Mouse (Mus musculus) intestine, embryonic 16.5 days (tissue): ENCODE measurements around the gene Mctp1. TPM values are rescaled to one million over a fixed set of nuclear protein-coding genes. Genes with fewer than 3 reads are reported as not detected.
"Not testable (repeated sequence)": the region's sequence is repeated elsewhere in the genome, so short reads cannot be mapped to it uniquely, and the experiment has no call there.

Experiments
- ATAC-seq: fragments of 200-750 bp; cut with Nextera tagmentation; 2 replicates; pipeline ENCODE4 v1.8.0; 2017; ENCODE audit warnings: moderate TSS enrichment, moderate library complexity
- H3K27ac ChIP-seq: fragments of 300-500 bp; sonication (generic); 2 replicates; pipeline ENCODE4 v1.5.1; 2014; ENCODE audit warnings: mild to moderate bottlenecking, low read length
- H3K27me3 ChIP-seq: fragments of 300-500 bp; sonication (generic); replicated peaks from 2 replicates; pipeline ENCODE4 v1.6.1; 2014; ENCODE audit warnings: low read length, control low read depth, mixed read lengths; ENCODE audit not compliant: control insufficient read depth, insufficient read depth
- H3K36me3 ChIP-seq: fragments of 300-500 bp; sonication (generic); 2 replicates; pipeline ENCODE4 v1.6.1; 2014; ENCODE audit warnings: low read length, control low read depth; ENCODE audit not compliant: control insufficient read depth, insufficient read depth
- H3K4me1 ChIP-seq: fragments of 300-500 bp; sonication (generic); 2 replicates; pipeline ENCODE4 v1.6.1; 2014; ENCODE audit warnings: low read length, control low read depth, mixed read lengths; ENCODE audit not compliant: control insufficient read depth, insufficient read depth
- H3K4me2 ChIP-seq: fragments of 300-500 bp; sonication (generic); 2 replicates; pipeline ENCODE4 v1.6.1; 2014; ENCODE audit warnings: low read depth, low read length, control low read depth
- H3K4me3 ChIP-seq: fragments of 300-500 bp; sonication (generic); 2 replicates; pipeline ENCODE4 v1.5.1; 2014; ENCODE audit warnings: mild to moderate bottlenecking, low read length
- H3K9ac ChIP-seq: fragments of 300-500 bp; sonication (generic); 2 replicates; pipeline ENCODE4 v1.6.1; 2014; ENCODE audit warnings: low read depth, low read length
- H3K9me3 ChIP-seq: fragments of 300-500 bp; sonication (generic); 2 replicates; pipeline ENCODE4 v1.6.1; 2016; ENCODE audit warnings: low read length, control low read depth; ENCODE audit not compliant: control insufficient read depth
- WGBS: fragments of 180-500 bp; shearing (Covaris S2); extraction: QIAGEN DNeasy Blood & Tissue Kit; methylation state at CpG from one replicate; pipeline ENCODE4 v1.1.7; 2014; 5-methylcytosine and 5-hydroxymethylcytosine counted together
- polyA plus RNA-seq: library from polyadenylated mRNA; unstranded; fragments of >200 nt; fragmentation: Nextera tagmentation; extraction: Ambion mirVana; gene quantifications from 2 replicates; pipeline ENCODE4 v1.2.1, GENCODE M21; 2015

Gene Mctp1
- polyA plus RNA-seq, 1 experiment from 2014 or later = 0.33 TPM

GRCm38 (mm10) chr13:76438765-76439164, 54.4 kb downstream of the Mctp1 start:
- H3K9me3 ChIP-seq = no peaks in the 10 kb centered on the region

GRCm38 (mm10) chr13:76446059-76446458, 61.7 kb downstream of the Mctp1 start:
- H3K4me2 ChIP-seq = no peak overlapping the region
- no peak overlapping the region for H3K27ac ChIP-seq
- H3K27me3 ChIP-seq = no peaks in the 10 kb centered on the region
- H3K9ac ChIP-seq = no peak overlapping the region
- H3K9me3 ChIP-seq = no peaks in the 10 kb centered on the region
- H3K36me3 ChIP-seq = no peaks in the 10 kb centered on the region
- 89% methylated on average over 1 of the region's 1 CpGs for WGBS
- no peak for ATAC-seq
- H3K4me3 ChIP-seq = no peak overlapping the region
- H3K4me1 ChIP-seq = no peaks in the 10 kb centered on the region

More at GRCm38 (mm10) chr13:76438765-76439164, 54.4 kb downstream of the Mctp1 start:
- Histone ChIP-seq H3K9ac (no peak overlapping the region), H3K27ac (no peak overlapping the region), H3K36me3 (no peaks in the 10 kb centered on the region), H3K27me3 (no peaks in the 10 kb centered on the region), H3K4me1 (no peaks in the 10 kb centered on the region), H3K4me3 (no peak overlapping the region), H3K4me2 (no peak overlapping the region)
- ATAC-seq = no peak
- WGBS = 91% methylated on average over 1 of the region's 1 CpGs

- ATAC-seq = no peak
- no peak overlapping the region for H3K4me2 ChIP-seq
- WGBS = 85% methylated on average over 1 of the region's 1 CpGs
- H3K9me3 ChIP-seq = no peaks in the 10 kb centered on the region
- H3K27me3 ChIP-seq = no peaks in the 10 kb centered on the region
- no peak overlapping the region for H3K27ac ChIP-seq
- no peaks in the 10 kb centered on the region for H3K4me1 ChIP-seq
- H3K36me3 ChIP-seq = no peaks in the 10 kb centered on the region
- H3K4me3 ChIP-seq = no peak overlapping the region
- no peak overlapping the region for H3K9ac ChIP-seq
These were observed 63.2 kb downstream of the Mctp1 start for GRCm38 (mm10) chr13:76447528-76447927.

- not testable (repeated sequence) for H3K27me3 ChIP-seq, H3K4me2 ChIP-seq, H3K4me1 ChIP-seq, H3K27ac ChIP-seq, H3K36me3 ChIP-seq, H3K9me3 ChIP-seq, ATAC-seq, H3K9ac ChIP-seq, H3K4me3 ChIP-seq
- WGBS = 61% methylated on average over 3 of the region's 3 CpGs
These were observed 67.2 kb downstream of the Mctp1 start for GRCm38 (mm10) chr13:76451526-76451925.

- Histone ChIP-seq H3K9me3 (no peaks in the 10 kb centered on the region), H3K27me3 (no peaks in the 10 kb centered on the region), H3K36me3 (no peaks in the 10 kb centered on the region), H3K4me3 (no peak overlapping the region), H3K9ac (no peak overlapping the region), H3K4me2 (no peak overlapping the region), H3K27ac (no peak overlapping the region), H3K4me1 (no peaks in the 10 kb centered on the region)
- no peak for ATAC-seq
These were observed 97.3 kb downstream of the Mctp1 start for GRCm38 (mm10) chr13:76481601-76482000.

- Histone ChIP-seq H3K27ac (no peak overlapping the region), H3K27me3 (no peaks in the 10 kb centered on the region), H3K9ac (no peak overlapping the region), H3K4me1 (no peaks in the 10 kb centered on the region), H3K4me2 (no peak overlapping the region), H3K9me3 (no peaks in the 10 kb centered on the region), H3K36me3 (no peaks in the 10 kb centered on the region), H3K4me3 (no peak overlapping the region)
- no peak for ATAC-seq
- 81% methylated on average over 2 of the region's 2 CpGs for WGBS
These were observed 98.7 kb downstream of the Mctp1 start for GRCm38 (mm10) chr13:76482998-76483397.

- no peaks in the 10 kb centered on the region for H3K27me3 ChIP-seq
- peak; percentile 88 for ATAC-seq
- WGBS = 11% methylated on average over 2 of the region's 2 CpGs
- no peak overlapping the region for H3K9ac ChIP-seq
- H3K27ac ChIP-seq = no peak overlapping the region
- H3K4me3 ChIP-seq = no peak overlapping the region
- H3K4me1 ChIP-seq = no peaks in the 10 kb centered on the region
- no peaks in the 10 kb centered on the region for H3K36me3 ChIP-seq
- H3K9me3 ChIP-seq = no peaks in the 10 kb centered on the region
- no peak overlapping the region for H3K4me2 ChIP-seq
These were observed 99.9 kb downstream of the Mctp1 start for GRCm38 (mm10) chr13:76484086-76484709.

GRCm38 (mm10) chr13:76515896-76516295, 131.6 kb downstream of the Mctp1 start:
- Histone ChIP-seq H3K4me2 (no peak overlapping the region), H3K36me3 (no peaks in the 10 kb centered on the region), H3K4me1 (no peaks in the 10 kb centered on the region), H3K9me3 (no peaks in the 10 kb centered on the region), H3K27me3 (no peaks in the 10 kb centered on the region), H3K4me3 (no peak overlapping the region), H3K27ac (no peak overlapping the region), H3K9ac (no peak overlapping the region)
- 88% methylated on average over 2 of the region's 2 CpGs for WGBS
- ATAC-seq = no peak

DNA sequence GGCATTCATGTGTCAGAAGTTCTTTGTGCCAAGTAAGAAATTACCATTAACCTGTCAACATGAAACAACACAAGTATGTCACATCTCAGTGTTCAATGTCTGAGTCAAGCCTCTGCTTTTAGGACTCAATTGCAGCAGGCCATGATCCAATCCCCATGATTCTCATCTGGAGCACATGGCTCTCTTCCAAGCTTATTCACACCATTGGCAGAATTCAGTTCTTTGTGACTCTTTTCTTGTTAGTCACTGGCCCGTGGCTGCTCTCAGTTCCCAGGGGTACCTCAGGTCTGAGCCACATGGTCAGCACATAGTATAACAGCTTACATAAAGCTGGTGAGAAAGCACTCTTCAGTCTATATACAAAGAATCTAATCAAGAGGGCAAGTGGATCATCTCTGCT, 138.8 kb downstream of the Mctp1 start:
- Histone ChIP-seq H3K9ac (no peak overlapping the region), H3K4me1 (no peaks in the 10 kb centered on the region), H3K9me3 (no peaks in the 10 kb centered on the region), H3K27me3 (no peaks in the 10 kb centered on the region), H3K36me3 (no peaks in the 10 kb centered on the region), H3K27ac (no peak overlapping the region), H3K4me2 (no peak overlapping the region), H3K4me3 (no peak overlapping the region)
- ATAC-seq = no peak
- WGBS = 78% methylated on average over 1 of the region's 1 CpGs

DNA sequence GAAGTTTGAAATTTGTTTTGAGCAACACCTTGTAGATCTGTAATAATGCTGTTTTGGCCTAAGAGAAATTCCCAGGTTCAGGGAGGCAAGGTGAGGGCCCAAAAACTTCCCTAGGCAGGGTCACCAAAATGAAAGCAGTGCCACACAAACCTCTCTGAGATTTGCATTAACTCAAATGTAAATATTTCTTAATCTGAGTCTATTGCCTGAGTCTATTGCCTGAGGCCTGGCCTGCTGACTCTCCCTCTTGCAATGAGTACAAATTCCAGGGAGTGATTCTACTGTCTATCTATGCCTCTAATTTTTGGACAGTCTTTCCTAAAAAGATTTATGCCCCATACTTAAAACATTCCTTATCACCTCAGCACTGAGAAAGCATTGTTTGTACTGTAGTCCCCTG, 143.0 kb downstream of the Mctp1 start:
- Histone ChIP-seq H3K4me2 (no peak overlapping the region), H3K4me1 (no peaks in the 10 kb centered on the region), H3K36me3 (no peaks in the 10 kb centered on the region), H3K9ac (no peak overlapping the region), H3K27me3 (no peaks in the 10 kb centered on the region), H3K4me3 (no peak overlapping the region), H3K27ac (no peak overlapping the region), H3K9me3 (no peaks in the 10 kb centered on the region)
- no peak for ATAC-seq
